Mouse (Mus musculus) duodenum, adult 2 months (tissue): ENCODE data around the gene Gm8127. TPM values are rescaled to one million over a fixed set of nuclear protein-coding genes. Genes with fewer than 3 reads are reported as not detected.

Source experiments
- polyA plus RNA-seq: library from polyadenylated mRNA; depleted of rRNA; stranded (reverse); fragments of >200 nt; gene quantifications from 2 replicates; pipeline ENCODE4 v1.2.3, GENCODE M21; 2012; ENCODE audit warnings: low replicate concordance; rRNA removed

Gm8127 gene
- not detected in 2 replicates for polyA plus RNA-seq

DNA sequence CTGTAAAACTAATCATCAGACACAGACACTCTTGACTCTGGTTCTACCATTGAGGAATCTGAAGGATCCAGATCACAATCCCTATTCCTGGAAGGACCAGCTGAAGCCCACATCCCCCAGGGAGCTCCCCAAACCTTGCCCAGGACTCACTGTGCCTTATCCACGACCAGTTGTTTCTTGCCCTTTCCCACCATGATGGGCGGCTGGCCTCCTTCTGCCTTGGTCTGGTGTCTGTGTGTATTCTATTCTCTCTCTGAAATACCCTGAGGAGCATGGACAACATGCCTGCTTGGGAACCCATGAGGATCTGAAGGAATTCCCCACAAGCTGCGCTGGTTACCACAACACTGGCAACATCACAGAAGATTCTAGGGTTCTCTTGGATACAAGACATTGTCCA, at the start of gene Gm8127:
Gm8127 (minus strand) TSS at position 330 of the 400 bp plus-strand sequence.

DNA sequence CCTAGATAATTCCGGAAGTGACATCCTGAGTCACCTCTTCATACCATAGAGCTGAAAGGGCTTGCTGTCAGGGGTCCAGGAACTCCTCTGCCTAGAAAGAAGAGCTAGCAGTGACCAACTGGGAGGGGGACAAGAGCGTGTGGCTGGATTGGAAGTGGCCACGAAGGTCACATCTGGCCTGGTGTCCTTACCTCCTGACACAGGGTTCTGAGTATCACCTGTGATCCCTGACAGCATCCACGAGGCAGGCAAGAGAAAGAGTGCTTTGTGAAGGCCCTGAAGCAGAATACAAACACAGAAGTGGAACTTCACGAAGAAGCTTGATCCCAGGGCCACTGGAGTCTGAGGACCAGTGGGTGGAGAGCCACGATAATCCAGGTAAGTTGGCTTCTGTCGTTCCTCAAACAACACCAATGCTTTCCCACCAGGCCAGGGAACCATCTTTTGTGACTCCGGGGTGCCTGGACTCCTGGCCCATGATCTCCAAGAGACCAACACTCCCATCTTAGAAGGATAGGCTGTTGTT, 18.6 kb downstream of the Gm8127 start, which contains the start of gene Gm9732:
Gm9732 (plus strand) TSS at position 51 of the 526 bp plus-strand sequence.

DNA sequence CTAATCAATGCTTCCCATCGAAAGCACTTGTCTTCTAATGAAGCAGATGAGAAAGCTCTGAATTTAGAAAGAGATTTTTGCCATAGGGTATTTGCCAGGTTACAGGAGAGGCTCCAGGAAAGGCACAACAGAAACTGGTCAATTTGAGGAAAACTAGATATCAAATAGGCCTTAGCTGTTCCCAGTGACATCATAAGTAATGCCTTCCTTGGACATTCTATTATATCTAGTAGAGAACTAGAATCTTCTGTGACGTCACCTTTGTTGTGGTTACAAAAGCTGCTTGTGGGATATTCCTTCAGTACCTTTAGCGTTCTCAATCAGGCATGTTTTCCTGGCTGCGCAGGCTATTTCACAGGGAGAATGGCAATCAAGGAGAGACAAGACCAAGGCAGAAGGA, 35.3 kb downstream of the Gm8127 start, which contains the start of gene Gm8126:
Gm8126 (plus strand) TSS at position 301 of the 400 bp plus-strand sequence.

Other genes starting within 250 kb of the Gm8127 start
- not detected in 2 replicates for gene Gm8094, start 217.2 kb downstream of the Gm8127 start, polyA plus RNA-seq
- gene Gm8104, start 193.2 kb downstream of the Gm8127 start, polyA plus RNA-seq = not detected in 2 replicates
- not detected in 2 replicates for gene Gm7233, start 114.0 kb downstream of the Gm8127 start, polyA plus RNA-seq
- gene Gm8122, start 58.5 kb downstream of the Gm8127 start, polyA plus RNA-seq = not detected in 2 replicates
- gene Gm8126, start 35.2 kb downstream of the Gm8127 start, polyA plus RNA-seq = not detected in 2 replicates
- not detected in 2 replicates for gene Gm9732, start 18.8 kb downstream of the Gm8127 start, polyA plus RNA-seq
- gene 1700001F09Rik, start 54.0 kb upstream of the Gm8127 start, polyA plus RNA-seq = not detected in 2 replicates
- gene Gm8138, start 122.5 kb upstream of the Gm8127 start, polyA plus RNA-seq = not detected in 2 replicates
- gene Gm5799, start 249.7 kb upstream of the Gm8127 start, polyA plus RNA-seq = not detected in 2 replicates